Mouse (Mus musculus): ENCODE results near the gene Dnah1.

GRCm38 (mm10) chr14:31213868-31214267 lies 109.8 kb downstream of the Dnah1 start:
- TF ChIP-seq CTCF (IDR thresholded peaks at IDR 0.05; ENCODE audit: low read depth) (no peak), EP300 (IDR thresholded peaks at IDR 0.05; ENCODE audit: low read depth) (no peak)
